Mouse (Mus musculus): ENCODE measurements around the gene Epha6. TPM values are rescaled to one million over a fixed set of nuclear protein-coding genes. Genes with fewer than 3 reads are reported as not detected.

Gene Epha6
- polyA plus RNA-seq, 1 experiment from 2014 or later: 0.19 TPM

GRCm38 (mm10) chr16:59639985-59640384 lies 965.3 kb downstream of the Epha6 start:
- H3K9me3 ChIP-seq (ENCODE audit: control insufficient read depth, low read length): no peaks in the 10 kb centered on the region
- H3K9ac ChIP-seq (ENCODE audit: low read length): no peak overlapping the region
- no peak overlapping the region for H3K4me3 ChIP-seq (ENCODE audit: control insufficient read depth in 1 of 2, insufficient read depth in 1 of 2, low read depth in 1 of 2, low read length in 2 of 2)
- 91% methylated on average over 3 of the region's 3 CpGs for WGBS
- no peaks in the 10 kb centered on the region for H3K36me3 ChIP-seq (ENCODE audit: control insufficient read depth, insufficient read depth, low read length)
- no peaks in the 10 kb centered on the region for H3K27me3 ChIP-seq (ENCODE audit: control insufficient read depth, insufficient read depth, low read length)
- peaks cover 2 to 4% of the 10 kb centered on the region in 2 experiments; a peak in 1 of 4 replicates for H3K4me1 ChIP-seq (ENCODE audit: control insufficient read depth in 2 of 2, insufficient read depth in 2 of 2, low read length in 2 of 2)
- H3K27ac ChIP-seq (replicated peaks in 1 of 2; ENCODE audit: control insufficient read depth in 1 of 2, insufficient read depth in 1 of 2, low read depth in 2 of 2, low read length in 2 of 2): no peak overlapping the region
- peak overlapping the region; percentile 76; the same call in 1 of the 2 replicates for H3K4me2 ChIP-seq (ENCODE audit: low read length)
- ATAC-seq (ENCODE audit: insufficient number of reproducible peaks, insufficient read depth, low FRiP score, low read depth): no peak

- Histone ChIP-seq H3K4me1 (ENCODE audit: control insufficient read depth in 2 of 2, insufficient read depth in 2 of 2, low read length in 2 of 2) (peaks cover 2 to 4% of the 10 kb centered on the region in 2 experiments; a peak in 1 of 4 replicates), H3K4me2 (ENCODE audit: low read length) (peak within 1 kb of the TSS; percentile 76), H3K4me3 (ENCODE audit: control insufficient read depth in 1 of 2, insufficient read depth in 1 of 2, low read depth in 1 of 2, low read length in 2 of 2) (peak within 1 kb of the TSS; percentile 70 to 91), H3K9me3 (ENCODE audit: control insufficient read depth, low read length) (no peaks in the 10 kb centered on the region), H3K36me3 (ENCODE audit: control insufficient read depth, insufficient read depth, low read length) (no peaks in the 10 kb centered on the region), H3K9ac (ENCODE audit: low read length) (peak within 1 kb of the TSS; percentile 74), H3K27me3 (ENCODE audit: control insufficient read depth, insufficient read depth, low read length) (no peaks in the 10 kb centered on the region), H3K27ac (replicated peaks in 1 of 2; ENCODE audit: control insufficient read depth in 1 of 2, insufficient read depth in 1 of 2, low read depth in 2 of 2, low read length in 2 of 2) (peak within 1 kb of the TSS; percentile 95 to 98)
- ATAC-seq (ENCODE audit: insufficient number of reproducible peaks, insufficient read depth, low FRiP score, low read depth): peak; percentile 95
- under 1% methylated on average over 46 of the region's 46 CpGs for WGBS
These were observed 966.1 kb downstream of the Epha6 start, which contains the start of gene Arl6 for GRCm38 (mm10) chr16:59639102-59639691. Gene Arl6, minus strand, starts transcription at chr16:59639391.

- Histone ChIP-seq H3K9ac (ENCODE audit: low read length) (no peak overlapping the region), H3K27ac (replicated peaks in 1 of 2; ENCODE audit: control insufficient read depth in 1 of 2, insufficient read depth in 1 of 2, low read depth in 2 of 2, low read length in 2 of 2) (no peak overlapping the region), H3K4me1 (ENCODE audit: control insufficient read depth in 2 of 2, insufficient read depth in 2 of 2, low read length in 2 of 2) (peaks cover 2 to 4% of the 10 kb centered on the region in 2 experiments; a peak in 1 of 4 replicates), H3K27me3 (ENCODE audit: control insufficient read depth, insufficient read depth, low read length) (no peaks in the 10 kb centered on the region), H3K9me3 (ENCODE audit: control insufficient read depth, low read length) (no peaks in the 10 kb centered on the region), H3K4me2 (ENCODE audit: low read length) (no peak overlapping the region), H3K36me3 (ENCODE audit: control insufficient read depth, insufficient read depth, low read length) (0 out of 2 replicates have a peak, but pooled peaks cover 5% of the 10 kb centered on the region), H3K4me3 (ENCODE audit: control insufficient read depth in 1 of 2, insufficient read depth in 1 of 2, low read depth in 1 of 2, low read length in 2 of 2) (no peak overlapping the region)
- 75% methylated on average over 2 of the region's 2 CpGs for WGBS
- ATAC-seq (ENCODE audit: insufficient number of reproducible peaks, insufficient read depth, low FRiP score, low read depth): no peak
These were observed 970.7 kb downstream of the Epha6 start for GRCm38 (mm10) chr16:59634598-59634997.

- no peaks in the 10 kb centered on the region for H3K9me3 ChIP-seq (ENCODE audit: control insufficient read depth, low read length)
- no peaks in the 10 kb centered on the region; a peak in 1 of 4 replicates for H3K4me1 ChIP-seq (ENCODE audit: control insufficient read depth in 2 of 2, insufficient read depth in 2 of 2, low read length in 2 of 2)
- no peaks in the 10 kb centered on the region for H3K27me3 ChIP-seq (ENCODE audit: control insufficient read depth, insufficient read depth, low read length)
- WGBS: 92% methylated on average over 2 of the region's 2 CpGs
- no peak overlapping the region for H3K4me2 ChIP-seq (ENCODE audit: low read length)
- ATAC-seq (ENCODE audit: insufficient number of reproducible peaks, insufficient read depth, low FRiP score, low read depth): no peak
- no peaks in the 10 kb centered on the region for H3K36me3 ChIP-seq (ENCODE audit: control insufficient read depth, insufficient read depth, low read length)
- no peak overlapping the region for H3K4me3 ChIP-seq (ENCODE audit: control insufficient read depth in 1 of 2, insufficient read depth in 1 of 2, low read depth in 1 of 2, low read length in 2 of 2)
- H3K9ac ChIP-seq (ENCODE audit: low read length): no peak overlapping the region
- H3K27ac ChIP-seq (replicated peaks in 1 of 2; ENCODE audit: control insufficient read depth in 1 of 2, insufficient read depth in 1 of 2, low read depth in 2 of 2, low read length in 2 of 2): no peak overlapping the region
These were observed 983.8 kb downstream of the Epha6 start for GRCm38 (mm10) chr16:59621554-59621953.

GRCm38 (mm10) chr16:59617167-59617566 lies 988.2 kb downstream of the Epha6 start:
- WGBS: 21% methylated on average over 3 of the region's 3 CpGs
- Histone ChIP-seq H3K4me2 (ENCODE audit: low read length) (no peak overlapping the region), H3K9me3 (ENCODE audit: control insufficient read depth, low read length) (no peaks in the 10 kb centered on the region), H3K27ac (replicated peaks in 1 of 2; ENCODE audit: control insufficient read depth in 1 of 2, insufficient read depth in 1 of 2, low read depth in 2 of 2, low read length in 2 of 2) (no peak overlapping the region), H3K4me1 (ENCODE audit: control insufficient read depth in 2 of 2, insufficient read depth in 2 of 2, low read length in 2 of 2) (no peaks in the 10 kb centered on the region; a peak in 1 of 4 replicates), H3K4me3 (ENCODE audit: control insufficient read depth in 1 of 2, insufficient read depth in 1 of 2, low read depth in 1 of 2, low read length in 2 of 2) (no peak overlapping the region), H3K36me3 (ENCODE audit: control insufficient read depth, insufficient read depth, low read length) (no peaks in the 10 kb centered on the region), H3K27me3 (ENCODE audit: control insufficient read depth, insufficient read depth, low read length) (no peaks in the 10 kb centered on the region), H3K9ac (ENCODE audit: low read length) (no peak overlapping the region)
- no peak for ATAC-seq (ENCODE audit: insufficient number of reproducible peaks, insufficient read depth, low FRiP score, low read depth)

- ATAC-seq (ENCODE audit: insufficient number of reproducible peaks, insufficient read depth, low FRiP score, low read depth): no peak
- Histone ChIP-seq H3K4me3 (ENCODE audit: control insufficient read depth in 1 of 2, insufficient read depth in 1 of 2, low read depth in 1 of 2, low read length in 2 of 2) (no peak overlapping the region), H3K27ac (replicated peaks in 1 of 2; ENCODE audit: control insufficient read depth in 1 of 2, insufficient read depth in 1 of 2, low read depth in 2 of 2, low read length in 2 of 2) (no peak overlapping the region), H3K4me2 (ENCODE audit: low read length) (no peak overlapping the region), H3K27me3 (ENCODE audit: control insufficient read depth, insufficient read depth, low read length) (no peaks in the 10 kb centered on the region), H3K36me3 (ENCODE audit: control insufficient read depth, insufficient read depth, low read length) (no peaks in the 10 kb centered on the region), H3K4me1 (ENCODE audit: control insufficient read depth in 2 of 2, insufficient read depth in 2 of 2, low read length in 2 of 2) (no peaks in the 10 kb centered on the region; a peak in 1 of 4 replicates), H3K9ac (ENCODE audit: low read length) (no peak overlapping the region), H3K9me3 (ENCODE audit: control insufficient read depth, low read length) (no peaks in the 10 kb centered on the region)
- 68% methylated on average over 3 of the region's 3 CpGs for WGBS
These were observed 989.7 kb downstream of the Epha6 start for GRCm38 (mm10) chr16:59615675-59616074.

- no peaks in the 10 kb centered on the region for H3K9me3 ChIP-seq (ENCODE audit: control insufficient read depth, low read length)
- H3K4me3 ChIP-seq (ENCODE audit: control insufficient read depth in 1 of 2, insufficient read depth in 1 of 2, low read depth in 1 of 2, low read length in 2 of 2): no peak overlapping the region
- no peak overlapping the region for H3K4me2 ChIP-seq (ENCODE audit: low read length)
- no peaks in the 10 kb centered on the region for H3K27me3 ChIP-seq (ENCODE audit: control insufficient read depth, insufficient read depth, low read length)
- 79% methylated on average over 1 of the region's 1 CpGs for WGBS
- H3K9ac ChIP-seq (ENCODE audit: low read length): no peak overlapping the region
- no peaks in the 10 kb centered on the region for H3K36me3 ChIP-seq (ENCODE audit: control insufficient read depth, insufficient read depth, low read length)
- H3K27ac ChIP-seq (replicated peaks in 1 of 2; ENCODE audit: control insufficient read depth in 1 of 2, insufficient read depth in 1 of 2, low read depth in 2 of 2, low read length in 2 of 2): no peak overlapping the region
- ATAC-seq (ENCODE audit: insufficient number of reproducible peaks, insufficient read depth, low FRiP score, low read depth): no peak
- no peaks in the 10 kb centered on the region for H3K4me1 ChIP-seq (ENCODE audit: control insufficient read depth in 2 of 2, insufficient read depth in 2 of 2, low read length in 2 of 2)
These were observed 994.6 kb downstream of the Epha6 start for GRCm38 (mm10) chr16:59610750-59611149.
